Mouse (Mus musculus) lung, postnatal 25 days (tissue): Measurements from ENCODE around the gene Il1f6.
"Not testable (repeated sequence)": the region's sequence is repeated elsewhere in the genome, so short reads cannot be mapped to it uniquely, and the experiment has no call there.

Experiments used
- DNase-seq: peaks from one replicate; pipeline ENCODE4 v3.0.0; 2022; ENCODE audit warnings: low spot score

Il1f6 gene

DNA sequence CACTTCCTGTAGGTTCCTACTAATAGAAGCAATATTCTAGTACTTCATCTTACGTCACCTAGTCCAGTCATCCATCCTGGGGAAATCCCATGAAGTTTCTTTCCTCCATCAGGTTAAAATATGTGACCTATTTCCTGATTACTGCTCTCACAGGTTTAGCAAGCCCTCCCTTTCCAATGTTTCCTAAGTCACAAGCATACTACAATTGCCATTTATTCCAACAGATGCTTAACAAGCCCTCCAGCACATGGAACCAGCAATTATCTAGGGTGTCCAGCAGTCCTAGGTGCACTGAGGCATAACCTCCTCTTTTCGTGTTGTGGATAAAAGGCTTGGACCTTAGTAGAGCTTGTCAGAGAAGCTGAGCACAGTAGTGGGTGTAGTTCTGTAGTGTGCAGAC is at the start of gene Il1f6:
TSS of gene Il1f6 (plus strand) at position 301 of the 400 bp plus-strand sequence.
- no peak for DNase-seq

GRCm38 (mm10) chr2:24181683-24182331 is 33.4 kb upstream of the Il1f6 start:
- not testable (repeated sequence) for DNase-seq

DNA sequence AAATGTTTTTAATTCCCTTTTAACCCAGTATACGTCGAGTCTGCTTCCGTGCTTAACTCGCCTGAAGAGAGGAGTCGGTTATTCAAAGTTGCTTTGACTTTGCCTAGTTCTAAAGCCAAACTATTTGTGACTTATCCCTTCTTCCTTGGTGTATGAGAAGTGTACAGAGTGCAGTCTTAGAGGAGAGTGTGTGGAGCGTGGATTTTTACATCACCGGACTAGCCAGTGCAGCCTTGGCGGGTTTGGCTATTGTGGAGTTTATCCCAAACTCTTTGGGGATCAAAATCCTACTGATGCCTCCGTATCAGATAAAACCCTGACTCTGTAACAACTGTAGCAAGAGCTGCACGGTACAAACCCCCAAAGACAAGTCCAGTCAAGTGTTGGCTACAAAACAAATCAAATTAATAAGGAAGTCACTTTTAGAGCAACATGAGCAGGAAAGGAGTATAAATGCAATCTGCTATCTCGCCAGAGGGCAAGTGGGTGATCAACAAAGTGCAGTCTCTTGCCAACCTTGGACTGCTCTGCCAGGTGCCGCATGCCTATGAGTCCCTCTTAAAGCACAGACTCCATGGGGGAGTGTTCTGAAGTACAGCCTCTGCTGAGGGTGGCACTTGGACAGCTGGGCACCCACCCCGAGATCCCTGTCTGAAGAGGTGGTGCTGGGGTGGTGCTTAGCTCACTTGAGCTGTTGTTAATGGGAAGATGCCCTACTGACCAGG is 32.6 kb upstream of the Il1f6 start:
- DNase-seq = not testable (repeated sequence)

GRCm38 (mm10) chr2:24184092-24184491 is 31.1 kb upstream of the Il1f6 start:
- DNase-seq = not testable (repeated sequence)

- no peak for DNase-seq
These were observed 29.0 kb upstream of the Il1f6 start, which contains the start of gene Il1f9 for GRCm38 (mm10) chr2:24186176-24186575. Gene Il1f9 (plus strand): TSS chr2:24186476.

DNA sequence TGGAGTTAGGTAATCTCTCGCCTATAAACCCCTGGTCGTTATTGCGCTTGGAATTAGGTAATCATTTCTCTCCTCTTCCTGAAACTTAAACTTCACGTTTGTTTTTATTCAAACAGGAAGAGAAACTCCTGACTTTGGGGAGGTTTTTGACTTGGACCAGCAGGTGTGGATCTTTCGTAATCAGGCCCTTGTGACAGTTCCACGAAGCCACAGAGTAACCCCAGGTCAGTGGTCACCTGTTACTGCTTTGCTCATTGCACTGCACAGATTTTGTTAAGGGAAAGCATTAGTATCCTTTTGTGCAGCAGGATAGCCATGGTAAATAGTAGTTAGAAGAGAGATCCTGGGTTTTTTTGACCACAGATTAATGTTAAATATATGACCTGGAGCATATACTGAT is 27.6 kb upstream of the Il1f6 start:
- DNase-seq = no peak

DNA sequence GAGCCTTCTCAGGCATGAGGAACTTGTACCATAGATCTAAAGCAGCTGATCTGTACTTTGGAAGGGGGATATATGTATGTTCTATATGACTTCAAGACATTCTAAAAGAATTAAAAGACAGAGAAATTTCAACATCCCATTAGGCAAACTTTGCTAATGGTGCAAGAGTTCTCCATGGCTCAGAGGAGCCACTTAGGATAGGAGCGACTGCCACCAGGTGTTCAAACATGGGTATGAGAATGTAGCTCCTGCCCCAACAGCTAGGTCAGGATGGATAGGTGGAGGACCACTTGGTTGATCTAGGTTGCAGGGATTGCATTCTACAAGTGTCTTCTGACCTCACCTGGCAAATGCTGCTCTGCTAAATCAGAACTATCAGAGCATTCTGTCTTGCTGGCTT is 27.0 kb upstream of the Il1f6 start:
- DNase-seq = no peak

DNA sequence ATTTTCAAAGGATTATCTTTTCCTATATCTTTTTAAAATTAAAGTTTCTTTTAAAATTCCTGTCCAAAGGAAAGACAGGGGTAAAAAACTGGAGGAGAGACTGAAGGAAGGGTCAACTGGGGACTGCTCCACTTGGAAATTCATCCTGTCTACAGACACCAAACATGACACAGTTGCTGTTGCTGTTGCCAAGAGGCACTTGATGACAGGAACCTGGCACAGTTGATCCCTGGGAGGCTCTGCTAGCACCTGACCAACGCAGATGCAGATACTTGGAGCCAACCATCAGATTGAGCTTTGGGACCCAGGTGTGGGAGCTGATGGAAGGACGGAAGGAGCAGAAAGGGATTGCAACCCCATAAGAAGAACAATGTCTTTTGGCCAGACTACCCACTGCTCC is 12.0 kb downstream of the Il1f6 start:
- no peak for DNase-seq

DNA sequence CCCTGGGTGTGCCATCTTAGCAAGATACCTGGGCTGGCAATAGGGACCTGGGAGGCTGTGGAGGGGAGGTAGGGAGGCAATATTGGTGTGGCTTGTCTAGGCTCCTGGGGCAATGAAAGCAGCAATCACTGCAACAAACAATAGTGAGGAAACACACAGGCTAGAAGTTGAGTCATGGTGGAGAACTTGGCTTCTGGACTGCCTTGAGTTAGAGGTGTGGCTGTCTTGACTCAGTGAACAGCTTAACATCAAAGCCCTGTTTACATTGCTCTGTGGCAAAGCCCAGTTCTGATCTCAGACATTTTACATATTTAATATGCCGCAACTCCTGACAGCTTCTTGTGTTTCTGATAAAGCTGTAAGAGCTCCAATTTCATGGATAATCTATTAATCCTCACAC is 52.3 kb downstream of the Il1f6 start:
- no peak for DNase-seq

- DNase-seq = no peak
These were observed 58.4 kb downstream of the Il1f6 start for GRCm38 (mm10) chr2:24273619-24274018.

GRCm38 (mm10) chr2:24275146-24275545 is 59.9 kb downstream of the Il1f6 start:
- no peak for DNase-seq
